Mouse (Mus musculus): ENCODE results near the gene Ccni. TPM values are rescaled to one million over a fixed set of nuclear protein-coding genes. Genes with fewer than 3 reads are reported as not detected.
A peak's percentile ranks its signal among the peaks of the same experiment; 100 is the strongest.

The Ccni gene
- polyA plus RNA-seq, 1 experiment from 2014 or later: 48.4 TPM

- no peaks in the 10 kb centered on the region for H3K27me3 ChIP-seq (ENCODE audit: control insufficient read depth, insufficient read depth, low read length)
- no peaks in the 10 kb centered on the region for H3K9me3 ChIP-seq (ENCODE audit: control insufficient read depth, low read length)
- 61% methylated on average over 3 of the region's 3 CpGs for WGBS
- H3K4me3 ChIP-seq (ENCODE audit: low read depth, low read length): no peak overlapping the region
- TF ChIP-seq CTCF (IDR thresholded peaks at IDR 0.05; ENCODE audit: low read depth): no peak
- no peak for TF ChIP-seq EP300 (optimal IDR thresholded peaks at IDR 0.05)
- H3K4me2 ChIP-seq (replicated peaks; ENCODE audit: low read depth): no peak overlapping the region
- ATAC-seq (ENCODE audit: low FRiP score, low TSS enrichment) (no peak), DNase-seq (ENCODE audit: low spot score) (no peak)
- peaks cover 7% of the 10 kb centered on the region for H3K36me3 ChIP-seq (ENCODE audit: control insufficient read depth, insufficient read depth, low read length)
- H3K27ac ChIP-seq (replicated peaks): no peak overlapping the region
- no peaks in the 10 kb centered on the region for H3K4me1 ChIP-seq (replicated peaks; ENCODE audit: control insufficient read depth, insufficient read depth)
- H3K9ac ChIP-seq (ENCODE audit: low read length): no peak overlapping the region
Measured at GRCm38 (mm10) chr5:93189607-93190006, 16.7 kb downstream of the Ccni start.

GRCm38 (mm10) chr5:93184548-93184947, 21.7 kb downstream of the Ccni start:
- Histone ChIP-seq H3K9ac (ENCODE audit: low read length) (no peak overlapping the region), H3K36me3 (ENCODE audit: control insufficient read depth, insufficient read depth, low read length) (peaks cover 11% of the 10 kb centered on the region), H3K4me2 (replicated peaks; ENCODE audit: low read depth) (no peak overlapping the region), H3K4me3 (ENCODE audit: low read depth, low read length) (no peak overlapping the region), H3K9me3 (ENCODE audit: control insufficient read depth, low read length) (no peaks in the 10 kb centered on the region), H3K27me3 (ENCODE audit: control insufficient read depth, insufficient read depth, low read length) (no peaks in the 10 kb centered on the region), H3K27ac (replicated peaks) (no peak overlapping the region), H3K4me1 (replicated peaks; ENCODE audit: control insufficient read depth, insufficient read depth) (no peaks in the 10 kb centered on the region)
- DNase-seq (ENCODE audit: low spot score) (no peak), ATAC-seq (ENCODE audit: low FRiP score, low TSS enrichment) (no peak)
- 84% methylated on average over 6 of the region's 6 CpGs for WGBS
- TF ChIP-seq CTCF (IDR thresholded peaks at IDR 0.05; ENCODE audit: low read depth) (no peak), EP300 (optimal IDR thresholded peaks at IDR 0.05) (no peak)

GRCm38 (mm10) chr5:93183311-93183710, 23.0 kb downstream of the Ccni start:
- WGBS: 72% methylated on average over 6 of the region's 6 CpGs
- ATAC-seq (ENCODE audit: low FRiP score, low TSS enrichment): no peak
- Histone ChIP-seq H3K36me3 (ENCODE audit: control insufficient read depth, insufficient read depth, low read length) (peaks cover 8% of the 10 kb centered on the region; the same call in 1 of the 2 replicates), H3K4me2 (replicated peaks; ENCODE audit: low read depth) (no peak overlapping the region), H3K4me1 (replicated peaks; ENCODE audit: control insufficient read depth, insufficient read depth) (no peaks in the 10 kb centered on the region), H3K4me3 (ENCODE audit: low read depth, low read length) (no peak overlapping the region), H3K27me3 (ENCODE audit: control insufficient read depth, insufficient read depth, low read length) (no peaks in the 10 kb centered on the region), H3K27ac (replicated peaks) (no peak overlapping the region), H3K9ac (ENCODE audit: low read length) (no peak overlapping the region), H3K9me3 (ENCODE audit: control insufficient read depth, low read length) (no peaks in the 10 kb centered on the region)
- DNase-seq (ENCODE audit: low spot score): no peak
- TF ChIP-seq CTCF (IDR thresholded peaks at IDR 0.05; ENCODE audit: low read depth) (no peak), EP300 (optimal IDR thresholded peaks at IDR 0.05) (no peak)

- 40% methylated on average over 2 of the region's 2 CpGs for WGBS
Measured at GRCm38 (mm10) chr5:93180252-93180651, 26.0 kb downstream of the Ccni start.

GRCm38 (mm10) chr5:93178616-93179015, 27.7 kb downstream of the Ccni start:
- H3K9ac ChIP-seq (ENCODE audit: low read length): no peak overlapping the region
- ATAC-seq (ENCODE audit: low FRiP score, low TSS enrichment) (no peak), DNase-seq (ENCODE audit: low spot score) (no peak)
- no peaks in the 10 kb centered on the region for H3K27me3 ChIP-seq (ENCODE audit: control insufficient read depth, insufficient read depth, low read length)
- H3K4me1 ChIP-seq (replicated peaks; ENCODE audit: control insufficient read depth, insufficient read depth): no peaks in the 10 kb centered on the region
- peaks cover 4% of the 10 kb centered on the region for H3K36me3 ChIP-seq (ENCODE audit: control insufficient read depth, insufficient read depth, low read length)
- H3K4me2 ChIP-seq (replicated peaks; ENCODE audit: low read depth): no peak overlapping the region
- H3K27ac ChIP-seq (replicated peaks): no peak overlapping the region
- no peaks in the 10 kb centered on the region for H3K9me3 ChIP-seq (ENCODE audit: control insufficient read depth, low read length)
- TF ChIP-seq EP300 (optimal IDR thresholded peaks at IDR 0.05): no peak
- TF ChIP-seq CTCF (IDR thresholded peaks at IDR 0.05; ENCODE audit: low read depth): no peak
- H3K4me3 ChIP-seq (ENCODE audit: low read depth, low read length): no peak overlapping the region
- WGBS: 81% methylated on average over 6 of the region's 6 CpGs

More at GRCm38 (mm10) chr5:93180252-93180651, 26.0 kb downstream of the Ccni start:
- no peak overlapping the region for H3K27ac ChIP-seq (replicated peaks)
- H3K27me3 ChIP-seq (ENCODE audit: control insufficient read depth, insufficient read depth, low read length): no peaks in the 10 kb centered on the region
- peak; percentile 49; the same call in 1 of the 2 replicates for ATAC-seq (ENCODE audit: low FRiP score, low TSS enrichment)
- no peak for DNase-seq (ENCODE audit: low spot score)
- no peaks in the 10 kb centered on the region for H3K9me3 ChIP-seq (ENCODE audit: control insufficient read depth, low read length)
- H3K4me3 ChIP-seq (ENCODE audit: low read depth, low read length): no peak overlapping the region
- TF ChIP-seq CTCF (IDR thresholded peaks at IDR 0.05; ENCODE audit: low read depth) (peak; percentile 79), EP300 (optimal IDR thresholded peaks at IDR 0.05) (no peak)
- no peaks in the 10 kb centered on the region for H3K4me1 ChIP-seq (replicated peaks; ENCODE audit: control insufficient read depth, insufficient read depth)
- H3K4me2 ChIP-seq (replicated peaks; ENCODE audit: low read depth): no peak overlapping the region
- H3K9ac ChIP-seq (ENCODE audit: low read length): no peak overlapping the region
- H3K36me3 ChIP-seq (ENCODE audit: control insufficient read depth, insufficient read depth, low read length): peaks cover 4% of the 10 kb centered on the region

GRCm38 (mm10) chr5:93174675-93175074, 31.6 kb downstream of the Ccni start:
- Histone ChIP-seq H3K27me3 (ENCODE audit: control insufficient read depth, insufficient read depth, low read length) (no peaks in the 10 kb centered on the region), H3K9ac (ENCODE audit: low read length) (no peak overlapping the region), H3K36me3 (ENCODE audit: control insufficient read depth, insufficient read depth, low read length) (peaks cover 8% of the 10 kb centered on the region; the same call in 1 of the 2 replicates), H3K4me3 (ENCODE audit: low read depth, low read length) (no peak overlapping the region), H3K4me1 (replicated peaks; ENCODE audit: control insufficient read depth, insufficient read depth) (no peaks in the 10 kb centered on the region), H3K4me2 (replicated peaks; ENCODE audit: low read depth) (no peak overlapping the region), H3K27ac (replicated peaks) (no peak overlapping the region), H3K9me3 (ENCODE audit: control insufficient read depth, low read length) (no peaks in the 10 kb centered on the region)
- ATAC-seq (ENCODE audit: low FRiP score, low TSS enrichment) (no peak), DNase-seq (ENCODE audit: low spot score) (no peak)
- WGBS: 78% methylated on average over 6 of the region's 6 CpGs
- TF ChIP-seq EP300 (optimal IDR thresholded peaks at IDR 0.05) (no peak), CTCF (IDR thresholded peaks at IDR 0.05; ENCODE audit: low read depth) (no peak)

Measured in stomach, postnatal 0 days (tissue).